7 mouse cellular contexts compared by ENCODE assay signal in genomic region chr8:106338741-106339209, GRCm38 (mm10). TPM values are rescaled to one million over a fixed set of nuclear protein-coding genes. Genes with fewer than 3 reads are reported as not detected.
DNase-seq lines count a peak whose midpoint lies in the region; ATAC-seq lines count a peak whose summit lies in the region.

No protein-coding gene starts in this region.

- H3K9ac ChIP-seq in liver, embryonic 11.5 days (ENCODE audit: low read depth, low read length): no peak overlapping the region

- H3K4me2 ChIP-seq in liver, embryonic 11.5 days: peak overlapping the region; percentile 58

- peak overlapping the region; percentile 50 for H3K4me3 ChIP-seq in liver, embryonic 11.5 days (ENCODE audit: low read depth, low read length)

- H3K9me3 ChIP-seq in liver, embryonic 11.5 days (ENCODE audit: control insufficient read depth, low read length): no peaks in the 10 kb centered on the region

- H3K4me1 ChIP-seq in liver, embryonic 11.5 days (replicated peaks; ENCODE audit: control insufficient read depth, insufficient read depth, low read length): 0 out of 2 replicates have a peak, but pooled peaks cover 2% of the 10 kb centered on the region

- WGBS in liver, embryonic 11.5 days: 33% methylated on average over 8 of the region's 8 CpGs

- H3K36me3 ChIP-seq in liver, embryonic 11.5 days (ENCODE audit: control insufficient read depth, insufficient read depth, low read length): no peaks in the 10 kb centered on the region

- peaks cover 28% of the 10 kb centered on the region for H3K27me3 ChIP-seq in liver, embryonic 11.5 days (replicated peaks; ENCODE audit: control insufficient read depth, insufficient read depth, low read length)

- ATAC-seq in liver, embryonic 11.5 days (replicated peaks; ENCODE audit: low FRiP score): no peak

- DNase-seq in B cell, adult 2 months: peak; percentile 64 to 67
- DNase-seq in MN1 (ENCODE audit: low spot score): peak; percentile 55
- DNase-seq in heart, adult 9 months (ENCODE audit: low spot score in 2 of 2): peak; percentile 22 to 63
- DNase-seq in liver, embryonic 11.5 days (ENCODE audit: low spot score): no peak
- DNase-seq in naive thymus-derived CD4-positive, alpha-beta T cell, adult 2 months (ENCODE audit: low read depth): peak; percentile 11
- DNase-seq in urinary bladder, adult 18-20 months (ENCODE audit: low spot score in 2 of 2): no peak
- no peak for DNase-seq in left cerebral cortex, adult 9 months (ENCODE audit: low spot score in 2 of 2)

- no peak overlapping the region for H3K27ac ChIP-seq in liver, embryonic 11.5 days (ENCODE audit: low read depth, low read length)

RNA-seq across cellular contexts. Expression of gene Smpd3, which starts 1.0 kb away (rescaled TPM):
- polyA plus RNA-seq in liver, embryonic 11.5 days (2014; fragmentation: Nextera tagmentation; extraction: Ambion mirVana): 1.3 and 2.2 TPM in 2 replicates

Comparison
In these comparisons a context has a peak if more than half of its experiments do, and no peak if none do; other contexts are left out.
1. DNase-seq: peak in B cell, adult 2 months (2 of 2), MN1 (single experiment), heart, adult 9 months (2 of 2) and naive thymus-derived CD4-positive, alpha-beta T cell, adult 2 months (single experiment); none in liver, embryonic 11.5 days (single experiment), urinary bladder, adult 18-20 months (0 of 2) and left cerebral cortex, adult 9 months (0 of 2).